ENCODE assay signal across 33 mouse cellular contexts in genomic region chr11:86719390-86719789, GRCm38 (mm10). TPM values are rescaled to one million over a fixed set of nuclear protein-coding genes. Genes with fewer than 3 reads are reported as not detected.
DNase-seq lines count a peak whose midpoint lies in the region; ATAC-seq and TF ChIP-seq lines count a peak whose summit lies in the region.
"Had no signal": no experiment of that assay in that cellular context is flagged by ENCODE, and none has a peak within 500 bp of the region (broad histone marks: within the 10 kb centered on the region; RNA-seq: fewer than 3 reads in every experiment).

No protein-coding gene starts in this region.

- 0 out of 2 replicates have a peak overlapping the region, but pooled peaks have one; percentile 7 for H3K27ac ChIP-seq in liver, embryonic 12.5 days
- no peak overlapping the region for H3K27ac ChIP-seq in liver, embryonic 11.5 days (ENCODE audit: low read depth, low read length)
- H3K27ac ChIP-seq in brown adipose tissue, adult 24 weeks (replicated peaks; ENCODE audit: low read depth, low read length), result peak overlapping the region; percentile 21
- H3K27ac ChIP-seq in kidney, adult 2 months (ENCODE audit: insufficient read depth, low read depth, low read length), result no peak overlapping the region
- H3K27ac ChIP-seq: forebrain, embryonic 12.5 days; heart, adult 2 months; heart, embryonic 13.5 days; hindbrain, embryonic 10.5 days; hindbrain, embryonic 15.5 days; kidney, embryonic 15.5 days; layer of hippocampus, adult 2 months; left cerebral cortex, adult 2 months; limb, embryonic 13.5 days; liver, embryonic 13.5 days; midbrain, embryonic 10.5 days; midbrain, embryonic 15.5 days had no signal

- H3K4me1 ChIP-seq in liver, embryonic 12.5 days, result no peaks in the 10 kb centered on the region
- H3K4me1 ChIP-seq in liver, embryonic 11.5 days (replicated peaks; ENCODE audit: control insufficient read depth, insufficient read depth, low read length), result no peaks in the 10 kb centered on the region
- no peaks in the 10 kb centered on the region for H3K4me1 ChIP-seq in brown adipose tissue, adult 24 weeks (ENCODE audit: control insufficient read depth, insufficient read depth, insufficient read length, low read length)
- H3K4me1 ChIP-seq in kidney, adult 2 months (ENCODE audit: control insufficient read depth, insufficient read depth, low read length), result no peaks in the 10 kb centered on the region
- H3K4me1 ChIP-seq: forebrain, embryonic 12.5 days; heart, embryonic 13.5 days; hindbrain, embryonic 10.5 days; hindbrain, embryonic 15.5 days; kidney, embryonic 15.5 days; limb, embryonic 13.5 days; liver, embryonic 13.5 days; midbrain, embryonic 10.5 days; midbrain, embryonic 15.5 days had no signal

- no peaks in the 10 kb centered on the region for H3K27me3 ChIP-seq in liver, embryonic 12.5 days (replicated peaks)
- H3K27me3 ChIP-seq in liver, embryonic 11.5 days (replicated peaks; ENCODE audit: control insufficient read depth, insufficient read depth, low read length), result no peaks in the 10 kb centered on the region
- H3K27me3 ChIP-seq in kidney, adult 2 months (replicated peaks; ENCODE audit: control insufficient read depth, insufficient read depth, low read length), result no peaks in the 10 kb centered on the region
- H3K27me3 ChIP-seq: forebrain, embryonic 12.5 days; heart, embryonic 13.5 days; hindbrain, embryonic 15.5 days; kidney, embryonic 15.5 days; limb, embryonic 13.5 days; liver, embryonic 13.5 days; midbrain, embryonic 15.5 days had no signal

- no peak for ATAC-seq in liver, embryonic 12.5 days
- ATAC-seq in liver, embryonic 11.5 days (replicated peaks; ENCODE audit: low FRiP score), result no peak
- peak; percentile 54; the same call in 1 of the 2 replicates for ATAC-seq in megakaryocyte progenitor cell, adult 5-6 weeks (replicated peaks; ENCODE audit: poor library complexity)
- ATAC-seq: forebrain, postnatal 0 days; inflammation-experienced regulatory T-cells, adult 6 months; lung, postnatal 0 days; midbrain, embryonic 15.5 days had no signal

- H3K36me3 ChIP-seq in liver, embryonic 12.5 days, result peaks cover 88% of the 10 kb centered on the region
- H3K36me3 ChIP-seq in liver, embryonic 11.5 days (ENCODE audit: control insufficient read depth, insufficient read depth, low read length), result peaks cover 46% of the 10 kb centered on the region
- H3K36me3 ChIP-seq in kidney, adult 2 months (ENCODE audit: control insufficient read depth, insufficient read depth, low read length), result peaks cover 22% of the 10 kb centered on the region

- 61% methylated on average over 8 of the region's 8 CpGs for WGBS in liver, embryonic 12.5 days (ENCODE audit: insufficient replicate concordance)
- WGBS in liver, embryonic 11.5 days, result 71% methylated on average over 8 of the region's 8 CpGs
- WGBS in kidney, adult 2 months, result 77% methylated on average over 8 of the region's 8 CpGs

- no peak overlapping the region for H3K4me2 ChIP-seq in liver, embryonic 12.5 days
- no peak overlapping the region for H3K4me2 ChIP-seq in liver, embryonic 11.5 days
- H3K4me2 ChIP-seq: forebrain, embryonic 12.5 days; heart, embryonic 13.5 days; hindbrain, embryonic 15.5 days; kidney, embryonic 15.5 days; limb, embryonic 13.5 days; liver, embryonic 13.5 days; midbrain, embryonic 15.5 days had no signal

- no peak overlapping the region for H3K9ac ChIP-seq in liver, embryonic 12.5 days
- H3K9ac ChIP-seq in liver, embryonic 11.5 days (ENCODE audit: low read depth, low read length), result no peak overlapping the region
- H3K9ac ChIP-seq: forebrain, embryonic 12.5 days; forebrain, postnatal 0 days; heart, embryonic 13.5 days; hindbrain, embryonic 15.5 days; kidney, embryonic 15.5 days; limb, embryonic 13.5 days; liver, embryonic 13.5 days; midbrain, embryonic 15.5 days had no signal

- H3K9me3 ChIP-seq in liver, embryonic 12.5 days (replicated peaks), result no peaks in the 10 kb centered on the region
- no peaks in the 10 kb centered on the region for H3K9me3 ChIP-seq in liver, embryonic 11.5 days (ENCODE audit: control insufficient read depth, low read length)
- H3K9me3 ChIP-seq: forebrain, embryonic 12.5 days; G1E; heart, embryonic 13.5 days; hindbrain, embryonic 10.5 days; hindbrain, embryonic 15.5 days; kidney, embryonic 15.5 days; limb, embryonic 13.5 days; liver, embryonic 13.5 days; midbrain, embryonic 10.5 days; midbrain, embryonic 15.5 days had no signal

- no peak for DNase-seq in liver, embryonic 11.5 days (ENCODE audit: low spot score)
- DNase-seq in A20 (ENCODE audit: low read depth, low spot score), result peak; percentile 65
- DNase-seq in gastrocnemius, postnatal 10 days, result no peak
- no peak for DNase-seq in kidney, adult 2 months
- DNase-seq: adrenal gland, adult 8-10 months; cerebellum, adult 11-12 months; cerebellum, adult 9-11 months; forebrain, postnatal 0 days; gastrocnemius, postnatal 25 days; heart, adult 2 months; heart, postnatal 10 days; kidney, adult 11 months; kidney, postnatal 36 days; liver, embryonic 13.5 days; lung, adult 18-20 months; right cerebral cortex, postnatal 4 days had no signal

- no peak for TF ChIP-seq POLR2A in kidney, adult 2 months (IDR thresholded peaks at IDR 0.05; ENCODE audit: low read depth, low read length)

- H3K4me3 ChIP-seq in liver, embryonic 12.5 days, result no peak overlapping the region
- no peak overlapping the region for H3K4me3 ChIP-seq in liver, embryonic 11.5 days (ENCODE audit: low read depth, low read length)
- no peak overlapping the region for H3K4me3 ChIP-seq in brown adipose tissue, adult 24 weeks (ENCODE audit: insufficient read depth, low read depth, low read length)
- H3K4me3 ChIP-seq in kidney, adult 2 months (ENCODE audit: insufficient read depth, low read depth, low read length), result no peak overlapping the region
- H3K4me3 ChIP-seq: erythroblast, embryonic 14.5 days; forebrain, embryonic 12.5 days; heart, adult 2 months; heart, embryonic 13.5 days; hindbrain, embryonic 10.5 days; hindbrain, embryonic 15.5 days; kidney, embryonic 15.5 days; layer of hippocampus, adult 2 months; left cerebral cortex, adult 2 months; limb, embryonic 13.5 days; liver, embryonic 13.5 days; midbrain, embryonic 10.5 days; midbrain, embryonic 15.5 days had no signal

- TF ChIP-seq CTCF in kidney, adult 2 months (conservative IDR thresholded peaks at IDR 0.05; ENCODE audit: insufficient read depth, insufficient read length, low read depth, low read length), result no peak

RNA-seq across cellular contexts. Expression of gene Ptrh2, which starts 35.6 kb away (rescaled TPM):
- polyA plus RNA-seq in liver, embryonic 12.5 days (2016; fragmentation: Nextera tagmentation; extraction: Ambion mirVana), result 26.1 and 26.8 TPM in 2 replicates
- 39.6 and 40.5 TPM in 2 replicates for polyA plus RNA-seq in liver, embryonic 11.5 days (2014; fragmentation: Nextera tagmentation; extraction: Ambion mirVana)
- polyA plus RNA-seq in brown adipose tissue, adult 24 weeks (2012; ENCODE audit: insufficient read depth, insufficient read length, missing spikeins), result 11.9 and 15.9 TPM in 2 replicates
- total RNA-seq in megakaryocyte progenitor cell, adult 5-6 weeks (2015), result 22.5 and 23.3 TPM in 2 replicates
- 26.1 and 27.1 TPM in 2 replicates for total RNA-seq in megakaryocyte progenitor cell, adult 5-6 weeks (2017)
- 1 to 10 TPM; 8.1 to 8.5 TPM for total RNA-seq in gastrocnemius, postnatal 10 days (2021)
- polyA plus RNA-seq in kidney, adult 2 months (2012; rRNA removed), result 4.0 and 6.0 TPM in 2 replicates

RNA-seq across cellular contexts. Expression of gene Vmp1, which starts 35.8 kb away (rescaled TPM):
- polyA plus RNA-seq in liver, embryonic 12.5 days (2016; fragmentation: Nextera tagmentation; extraction: Ambion mirVana), result 102 and 110 TPM in 2 replicates
- 112 and 130 TPM in 2 replicates for polyA plus RNA-seq in liver, embryonic 11.5 days (2014; fragmentation: Nextera tagmentation; extraction: Ambion mirVana)
- 62.6 and 85.5 TPM in 2 replicates for polyA plus RNA-seq in brown adipose tissue, adult 24 weeks (2012; ENCODE audit: insufficient read depth, insufficient read length, missing spikeins)
- total RNA-seq in megakaryocyte progenitor cell, adult 5-6 weeks (2015), result 135 and 167 TPM in 2 replicates
- 94.0 and 120 TPM in 2 replicates for total RNA-seq in megakaryocyte progenitor cell, adult 5-6 weeks (2017)
- 10 to 100 TPM; 55.6 to 58.5 TPM for total RNA-seq in gastrocnemius, postnatal 10 days (2021)
- polyA plus RNA-seq in kidney, adult 2 months (2012; rRNA removed), result 48.9 and 55.3 TPM in 2 replicates

RNA-seq across cellular contexts. Expression of gene Cltc, which starts 38.0 kb away (rescaled TPM):
- polyA plus RNA-seq in liver, embryonic 12.5 days (2016; fragmentation: Nextera tagmentation; extraction: Ambion mirVana), result 133 and 135 TPM in 2 replicates
- 157 and 185 TPM in 2 replicates for polyA plus RNA-seq in liver, embryonic 11.5 days (2014; fragmentation: Nextera tagmentation; extraction: Ambion mirVana)
- 106 and 155 TPM in 2 replicates for polyA plus RNA-seq in brown adipose tissue, adult 24 weeks (2012; ENCODE audit: insufficient read depth, insufficient read length, missing spikeins)
- total RNA-seq in megakaryocyte progenitor cell, adult 5-6 weeks (2015), result 255 and 258 TPM in 2 replicates
- total RNA-seq in megakaryocyte progenitor cell, adult 5-6 weeks (2017), result 139 and 142 TPM in 2 replicates
- total RNA-seq in gastrocnemius, postnatal 10 days (2021), result 100 to 1,000 TPM; 144 to 179 TPM
- 94.4 and 107 TPM in 2 replicates for polyA plus RNA-seq in kidney, adult 2 months (2012; rRNA removed)

Comparison
In these comparisons a context has a peak if more than half of its experiments do, and no peak if none do; other contexts are left out.
1. H3K27ac ChIP-seq: peak in liver, embryonic 12.5 days (single experiment) and brown adipose tissue, adult 24 weeks (single experiment); none in liver, embryonic 11.5 days (single experiment) and kidney, adult 2 months (single experiment).